Mouse (Mus musculus): ENCODE measurements around the gene Zfp414. TPM values are rescaled to one million over a fixed set of nuclear protein-coding genes. Genes with fewer than 3 reads are reported as not detected.
"Not testable (repeated sequence)": the region's sequence is repeated elsewhere in the genome, so short reads cannot be mapped to it uniquely, and the experiment has no call there.

Zfp414 gene
- 22.2 and 24.2 TPM in 2 replicates for polyA plus RNA-seq (2015; fragmentation: Nextera tagmentation; extraction: Ambion mirVana)

DNA sequence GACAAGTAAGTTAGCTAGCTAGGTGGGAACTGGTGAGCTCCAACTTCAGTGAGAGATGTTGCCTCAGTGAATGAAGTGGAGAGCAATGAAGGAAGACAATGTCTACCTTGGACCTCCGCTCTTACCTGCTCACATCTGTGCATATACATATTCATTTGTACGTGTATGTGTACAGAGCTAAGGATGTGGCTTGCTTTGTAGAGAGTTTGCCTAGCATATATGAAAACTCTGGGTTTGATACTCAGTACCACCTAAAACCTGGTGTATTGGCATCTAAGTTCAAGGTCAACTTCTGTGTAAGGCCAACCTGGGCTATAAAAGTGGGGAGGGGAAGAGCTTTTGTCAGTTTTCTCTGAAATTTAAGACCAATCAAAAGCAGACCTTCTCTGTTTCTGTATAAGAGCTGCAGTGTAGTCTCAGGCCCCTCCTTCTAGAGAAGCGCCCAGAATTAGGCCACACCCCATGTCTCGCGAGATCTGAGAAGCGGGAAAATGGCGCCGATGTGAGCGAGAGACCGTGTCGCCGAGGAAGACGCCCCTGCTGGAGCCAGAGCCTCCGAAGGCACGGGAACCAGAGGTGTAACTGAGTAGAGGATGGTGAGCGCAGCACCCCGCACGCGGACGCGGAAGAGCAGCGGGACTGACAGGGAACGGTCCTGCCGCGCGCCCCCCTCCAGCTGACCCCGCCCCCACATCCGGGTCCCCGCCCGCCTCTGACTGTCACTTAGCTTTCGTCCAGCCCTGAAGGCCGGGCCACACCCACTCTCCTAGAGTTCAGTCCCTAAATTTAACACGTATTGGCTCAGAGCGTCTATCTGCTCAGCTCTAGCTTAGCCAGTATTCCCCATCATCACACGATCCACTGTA is at the start of gene Zfp414:
TSS of gene Zfp414 (plus strand) at position 470 of the 866 bp plus-strand sequence.
- Histone ChIP-seq H3K27me3 (no peaks in the 10 kb centered on the region), H3K4me3 (replicated peaks) (peak within 1 kb of the TSS; percentile 70), H3K4me2 (peak within 1 kb of the TSS; percentile 91), H3K9ac (peak within 1 kb of the TSS; percentile 78), H3K27ac (peak within 1 kb of the TSS; percentile 95), H3K4me1 (replicated peaks) (peaks cover 33% of the 10 kb centered on the region), H3K36me3 (peaks cover 22% of the 10 kb centered on the region), H3K9me3 (replicated peaks) (no peaks in the 10 kb centered on the region)
- DNase-seq, result peak; percentile 91
- 2% methylated on average over 35 of the region's 35 CpGs for WGBS (ENCODE audit: insufficient replicate concordance)
- ATAC-seq (ENCODE audit: low read depth), result peak; percentile 98

DNA sequence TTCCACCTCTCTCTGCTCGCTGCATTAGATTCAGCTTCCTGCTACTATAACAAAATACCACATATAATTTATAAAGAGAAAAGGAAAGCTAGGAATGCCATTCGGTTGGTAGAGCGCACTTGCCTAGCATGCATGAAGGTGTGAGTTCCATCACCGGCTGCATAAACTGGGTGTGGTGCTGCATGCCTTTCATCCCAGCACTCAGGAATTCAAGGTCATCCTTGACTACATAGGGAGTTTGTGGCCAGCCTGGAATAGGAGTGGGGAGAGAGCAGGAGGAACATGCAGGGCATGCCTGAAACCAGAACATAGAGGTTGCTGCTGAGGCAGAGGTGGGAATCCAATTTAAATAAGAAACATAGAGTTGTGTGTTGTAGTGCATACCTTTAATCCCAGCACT is 44.8 kb upstream of the Zfp414 start:
- H3K9ac ChIP-seq, result no peak overlapping the region
- no peak for ATAC-seq (ENCODE audit: low read depth)

DNA sequence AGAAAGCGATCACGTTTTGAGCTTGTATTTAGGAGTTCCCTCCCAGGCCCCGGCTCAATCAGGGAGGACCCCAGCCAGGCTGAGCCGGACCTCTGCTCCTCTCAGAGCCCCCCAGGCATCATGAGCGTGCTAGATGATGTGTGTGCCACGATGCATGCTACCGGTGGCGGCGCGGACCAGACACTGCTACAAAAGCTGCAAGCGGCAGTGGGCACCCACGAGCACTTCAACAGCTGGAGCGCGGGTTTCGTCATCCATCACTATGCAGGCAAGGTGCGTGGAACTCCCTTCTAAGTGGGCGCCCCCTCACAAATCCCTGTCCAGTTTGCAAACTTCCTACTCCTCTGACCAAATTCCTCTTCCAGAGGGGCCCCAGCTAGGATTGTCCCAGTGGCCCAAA is 42.9 kb upstream of the Zfp414 start:
- H3K4me2 ChIP-seq, result no peak overlapping the region
- no peak for ATAC-seq (ENCODE audit: low read depth)

More for the DNA sequence above, 44.8 kb upstream of the Zfp414 start:
- H3K4me2 ChIP-seq, result no peak overlapping the region
- no peaks in the 10 kb centered on the region for H3K36me3 ChIP-seq
- no peak for DNase-seq
- H3K4me3 ChIP-seq (replicated peaks), result no peak overlapping the region
- no peaks in the 10 kb centered on the region for H3K27me3 ChIP-seq
- H3K27ac ChIP-seq, result no peak overlapping the region
- H3K4me1 ChIP-seq (replicated peaks), result no peaks in the 10 kb centered on the region
- no peaks in the 10 kb centered on the region for H3K9me3 ChIP-seq (replicated peaks)
- 79% methylated on average over 4 of the region's 4 CpGs for WGBS (ENCODE audit: insufficient replicate concordance)

DNA sequence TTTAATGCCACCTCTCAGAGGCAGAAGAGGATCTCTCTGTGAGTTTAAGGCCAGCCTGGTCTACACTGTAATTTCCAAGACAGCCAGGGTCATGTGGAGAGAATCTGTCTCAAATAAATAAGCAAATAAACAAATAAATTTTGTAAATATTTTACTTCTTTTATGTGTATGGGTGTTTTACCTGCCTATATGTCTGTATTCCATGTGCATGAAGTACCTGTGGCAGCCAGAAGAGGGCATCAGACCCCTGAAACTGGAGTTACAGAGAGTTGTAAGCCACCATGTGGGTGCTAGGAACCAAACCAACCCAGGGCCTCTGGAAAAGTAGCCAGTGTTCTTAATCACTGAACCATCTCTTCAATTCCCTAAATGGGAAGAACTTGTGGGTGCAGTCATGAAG is 31.6 kb upstream of the Zfp414 start:
- Histone ChIP-seq H3K4me3 (replicated peaks) (no peak overlapping the region), H3K27ac (no peak overlapping the region), H3K4me1 (replicated peaks) (no peaks in the 10 kb centered on the region), H3K9me3 (replicated peaks) (peaks cover 6% of the 10 kb centered on the region), H3K4me2 (no peak overlapping the region), H3K36me3 (0 out of 2 replicates have a peak, but pooled peaks cover 5% of the 10 kb centered on the region), H3K27me3 (no peaks in the 10 kb centered on the region), H3K9ac (no peak overlapping the region)
- ATAC-seq (ENCODE audit: low read depth), result no peak
- no peak for DNase-seq

More for the DNA sequence above, 42.9 kb upstream of the Zfp414 start:
- Histone ChIP-seq H3K4me3 (replicated peaks) (no peak overlapping the region), H3K9ac (no peak overlapping the region), H3K9me3 (replicated peaks) (no peaks in the 10 kb centered on the region), H3K4me1 (replicated peaks) (no peaks in the 10 kb centered on the region), H3K27me3 (no peaks in the 10 kb centered on the region), H3K36me3 (no peaks in the 10 kb centered on the region), H3K27ac (no peak overlapping the region)
- no peak for DNase-seq
- WGBS (ENCODE audit: insufficient replicate concordance), result 72% methylated on average over 17 of the region's 17 CpGs

DNA sequence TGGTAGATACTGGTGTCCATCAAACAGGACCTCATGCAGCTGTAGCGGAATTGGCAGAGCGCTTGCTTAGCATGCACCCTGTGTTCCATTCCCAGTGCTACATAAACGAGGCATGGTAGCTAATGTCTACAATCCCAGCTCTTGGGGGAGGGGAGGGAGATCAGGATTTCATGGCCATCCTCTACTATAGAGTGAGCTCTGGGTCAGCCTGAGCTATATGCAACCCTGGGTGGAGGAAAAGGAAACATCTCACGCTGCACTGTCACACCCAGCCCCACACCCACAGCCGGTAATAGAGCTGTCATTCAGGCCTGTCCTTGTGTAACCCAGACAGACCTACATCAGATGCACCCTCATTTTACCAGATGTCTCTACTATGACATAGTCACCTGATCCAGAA is 30.4 kb upstream of the Zfp414 start:
- no peak for DNase-seq
- WGBS (ENCODE audit: insufficient replicate concordance), result 79% methylated on average over 5 of the region's 5 CpGs

DNA sequence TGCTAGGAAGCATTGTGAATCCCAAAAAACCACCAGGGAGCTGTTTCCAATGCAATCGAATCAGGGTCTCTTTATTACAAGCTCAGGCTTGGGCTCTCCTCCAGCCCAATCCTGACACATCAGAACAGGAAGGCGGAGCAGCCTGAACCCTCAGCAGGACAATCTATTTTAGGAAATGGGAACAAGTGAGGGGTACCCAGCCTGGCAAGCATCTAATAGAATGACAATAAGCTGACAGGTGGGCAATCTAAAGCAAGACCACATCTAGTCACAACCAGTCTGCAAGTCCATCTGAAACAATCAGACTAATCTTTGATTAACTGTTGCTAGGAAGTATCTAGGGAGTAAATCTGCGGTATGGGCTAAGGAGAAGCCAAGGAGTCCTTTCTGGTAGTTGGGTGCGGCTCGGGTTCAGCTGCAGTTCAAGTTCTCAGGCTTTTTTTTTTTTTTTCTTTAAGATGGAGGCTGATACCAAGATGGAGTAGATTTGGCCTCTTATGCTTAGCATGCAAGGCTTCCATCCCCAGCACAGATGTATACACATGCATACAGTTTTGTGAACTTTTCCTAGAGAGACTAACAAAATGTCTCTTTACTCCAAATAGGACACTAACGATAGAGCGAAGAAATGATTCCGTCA is 28.9 kb upstream of the Zfp414 start:
- Histone ChIP-seq H3K9me3 (replicated peaks) (peaks cover 6% of the 10 kb centered on the region), H3K36me3 (0 out of 2 replicates have a peak, but pooled peaks cover 5% of the 10 kb centered on the region), H3K9ac (no peak overlapping the region), H3K27me3 (no peaks in the 10 kb centered on the region), H3K4me3 (replicated peaks) (no peak overlapping the region), H3K4me2 (no peak overlapping the region), H3K4me1 (replicated peaks) (peaks cover 4% of the 10 kb centered on the region; the same call in 1 of the 2 replicates), H3K27ac (no peak overlapping the region)
- no peak for ATAC-seq (ENCODE audit: low read depth)
- no peak for DNase-seq
- 80% methylated on average over 8 of the region's 8 CpGs for WGBS (ENCODE audit: insufficient replicate concordance)

More for the DNA sequence above, 30.4 kb upstream of the Zfp414 start:
- no peak overlapping the region for H3K4me3 ChIP-seq (replicated peaks)
- H3K36me3 ChIP-seq, result 0 out of 2 replicates have a peak, but pooled peaks cover 5% of the 10 kb centered on the region
- H3K4me1 ChIP-seq (replicated peaks), result no peaks in the 10 kb centered on the region
- no peak overlapping the region for H3K4me2 ChIP-seq
- ATAC-seq (ENCODE audit: low read depth), result no peak
- H3K27ac ChIP-seq, result no peak overlapping the region
- no peak overlapping the region for H3K9ac ChIP-seq
- H3K27me3 ChIP-seq, result no peaks in the 10 kb centered on the region
- H3K9me3 ChIP-seq (replicated peaks), result peaks cover 6% of the 10 kb centered on the region

DNA sequence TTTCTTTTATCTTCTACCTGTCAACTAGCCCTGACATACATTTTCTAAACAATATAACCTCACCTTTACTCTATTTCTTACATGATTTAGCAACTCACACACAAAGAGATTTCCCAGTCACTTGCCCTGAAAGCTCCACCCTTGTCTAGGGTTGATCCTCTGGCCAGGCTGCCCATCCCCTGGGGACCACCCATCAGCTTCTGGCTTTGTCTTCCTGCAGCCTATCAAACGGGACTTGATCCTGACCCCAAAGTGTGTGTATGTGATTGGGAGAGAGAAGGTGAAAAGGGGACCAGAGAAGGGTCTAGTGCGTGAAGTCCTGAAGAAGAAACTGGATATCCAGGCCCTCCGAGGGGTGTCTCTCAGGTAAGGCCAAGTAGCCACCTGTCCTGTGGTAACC is 28.1 kb upstream of the Zfp414 start:
- H3K27me3 ChIP-seq, result no peaks in the 10 kb centered on the region
- H3K36me3 ChIP-seq, result 0 out of 2 replicates have a peak, but pooled peaks cover 5% of the 10 kb centered on the region
- H3K4me2 ChIP-seq, result no peak overlapping the region
- H3K4me1 ChIP-seq (replicated peaks), result peaks cover 4% of the 10 kb centered on the region; the same call in 1 of the 2 replicates
- no peak overlapping the region for H3K4me3 ChIP-seq (replicated peaks)
- H3K27ac ChIP-seq, result no peak overlapping the region
- ATAC-seq (ENCODE audit: low read depth) (no peak), DNase-seq (no peak)
- H3K9ac ChIP-seq, result no peak overlapping the region
- peaks cover 6% of the 10 kb centered on the region for H3K9me3 ChIP-seq (replicated peaks)
- WGBS (ENCODE audit: insufficient replicate concordance), result 66% methylated on average over 3 of the region's 3 CpGs

DNA sequence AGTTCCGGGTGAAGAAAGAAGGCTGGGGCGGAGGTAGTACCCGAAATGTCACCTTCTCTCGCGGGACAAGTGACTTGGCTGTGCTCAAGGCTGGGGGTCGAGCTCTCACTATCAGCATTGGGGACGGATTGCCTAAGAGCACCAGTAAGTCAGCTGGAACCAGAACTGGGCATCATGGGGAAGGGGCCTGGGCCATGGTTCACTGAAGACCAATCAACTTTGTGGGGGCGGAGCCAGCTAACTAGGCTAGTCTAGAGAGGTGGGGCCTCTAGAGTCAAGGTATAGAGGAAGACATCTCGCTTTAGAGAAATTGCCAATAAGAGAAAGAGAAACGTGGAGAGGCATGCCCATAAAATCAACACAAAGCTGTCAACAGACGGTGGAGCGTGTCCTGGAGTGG is 26.9 kb upstream of the Zfp414 start:
- no peak overlapping the region for H3K4me2 ChIP-seq
- H3K4me3 ChIP-seq (replicated peaks), result no peak overlapping the region
- no peak overlapping the region for H3K27ac ChIP-seq
- no peak overlapping the region for H3K9ac ChIP-seq
- no peaks in the 10 kb centered on the region for H3K27me3 ChIP-seq
- ATAC-seq (ENCODE audit: low read depth), result no peak
- H3K9me3 ChIP-seq (replicated peaks), result peaks cover 6% of the 10 kb centered on the region
- peaks cover 16% of the 10 kb centered on the region for H3K4me1 ChIP-seq (replicated peaks)
- no peak for DNase-seq
- H3K36me3 ChIP-seq, result 0 out of 2 replicates have a peak, but pooled peaks cover 5% of the 10 kb centered on the region
- 77% methylated on average over 12 of the region's 12 CpGs for WGBS (ENCODE audit: insufficient replicate concordance)

DNA sequence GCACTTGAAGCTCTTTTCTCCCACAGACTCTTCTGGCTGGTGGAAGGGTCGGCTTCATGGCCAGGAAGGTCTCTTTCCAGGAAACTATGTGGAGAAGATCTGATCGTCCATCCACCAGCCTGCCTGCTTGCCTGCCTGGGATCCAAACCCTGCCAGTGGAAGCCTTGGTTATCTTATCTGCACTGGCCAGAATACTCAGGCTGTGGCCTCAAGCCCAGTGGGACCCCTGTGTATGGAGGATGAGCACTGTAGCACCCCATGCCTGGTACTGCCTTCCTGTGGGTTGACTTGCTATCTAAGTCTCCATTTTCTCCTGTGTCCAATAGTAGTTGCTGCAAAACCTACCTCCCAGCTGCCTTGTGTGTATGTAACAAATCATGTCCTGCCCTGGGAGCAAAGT is 21.6 kb upstream of the Zfp414 start:
- H3K36me3 ChIP-seq, result no peaks in the 10 kb centered on the region
- H3K4me1 ChIP-seq (replicated peaks), result peaks cover 30% of the 10 kb centered on the region
- peak overlapping the region; percentile 4; the same call in 1 of the 2 replicates for H3K27ac ChIP-seq
- peak; percentile 35 for DNase-seq
- H3K4me2 ChIP-seq, result 0 out of 2 replicates have a peak overlapping the region, but pooled peaks have one; percentile 20
- peak; percentile 91 for ATAC-seq (ENCODE audit: low read depth)
- H3K4me3 ChIP-seq (replicated peaks), result no peak overlapping the region
- no peaks in the 10 kb centered on the region for H3K27me3 ChIP-seq
- H3K9me3 ChIP-seq (replicated peaks), result no peaks in the 10 kb centered on the region
- 12% methylated on average over 2 of the region's 2 CpGs for whole genome bisulfite sequencing (ENCODE audit: insufficient replicate concordance)
- H3K9ac ChIP-seq, result peak overlapping the region; percentile 28; the same call in 1 of the 2 replicates

DNA sequence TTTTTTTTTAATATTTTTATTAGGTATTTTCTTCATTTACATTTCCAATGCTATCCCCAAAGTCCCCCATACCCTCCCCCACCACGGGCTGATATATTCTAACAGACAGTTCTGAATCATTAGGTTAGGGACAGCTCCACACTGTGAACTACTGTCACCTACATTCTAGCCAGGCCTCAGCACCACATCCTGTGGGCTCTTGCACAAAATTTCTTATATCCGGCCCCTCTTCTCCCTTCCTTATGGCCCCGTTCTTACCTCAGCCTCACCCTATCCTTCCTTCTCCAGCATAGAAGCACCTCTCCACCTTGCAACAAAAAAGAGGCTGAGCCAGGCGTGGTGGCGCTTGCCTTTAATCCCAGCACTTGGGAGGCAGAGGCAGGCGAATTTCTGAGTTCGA is 18.3 kb upstream of the Zfp414 start:
- H3K27ac ChIP-seq, result no peak overlapping the region
- DNase-seq, result no peak
- no peak overlapping the region for H3K9ac ChIP-seq
- H3K9me3 ChIP-seq (replicated peaks), result no peaks in the 10 kb centered on the region
- no peak overlapping the region for H3K4me3 ChIP-seq (replicated peaks)
- H3K27me3 ChIP-seq, result no peaks in the 10 kb centered on the region
- no peaks in the 10 kb centered on the region for H3K36me3 ChIP-seq
- H3K4me1 ChIP-seq (replicated peaks), result peaks cover 26% of the 10 kb centered on the region
- 71% methylated on average over 7 of the region's 7 CpGs for WGBS (ENCODE audit: insufficient replicate concordance)
- ATAC-seq (ENCODE audit: low read depth), result no peak
- H3K4me2 ChIP-seq, result no peak overlapping the region

DNA sequence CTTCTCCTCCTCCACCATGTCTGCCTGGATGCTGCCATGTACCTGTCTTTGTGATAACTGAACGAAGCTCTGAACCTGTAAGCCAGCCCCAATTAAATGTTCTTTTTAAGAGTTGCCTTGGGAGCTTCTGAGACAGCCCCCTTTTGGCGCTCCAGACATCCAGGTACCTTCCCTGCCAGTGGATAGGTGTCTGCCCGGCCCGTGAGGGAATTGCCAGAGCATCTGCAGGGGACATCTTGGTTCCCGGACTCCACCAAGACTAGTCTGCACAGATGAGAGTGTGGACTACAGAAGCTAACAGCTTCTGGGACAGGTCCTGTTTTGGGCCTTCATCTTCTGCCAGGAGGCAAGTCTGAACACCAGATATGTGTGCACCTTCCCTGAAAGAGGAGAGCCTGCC is 15.2 kb upstream of the Zfp414 start:
- not testable (repeated sequence) for ATAC-seq (ENCODE audit: low read depth); H3K36me3 ChIP-seq; H3K4me3 ChIP-seq (replicated peaks); H3K4me1 ChIP-seq (replicated peaks); H3K27ac ChIP-seq; H3K9ac ChIP-seq; H3K9me3 ChIP-seq (replicated peaks); H3K4me2 ChIP-seq; H3K27me3 ChIP-seq; DNase-seq
- 67% methylated on average over 5 of the region's 5 CpGs for WGBS (ENCODE audit: insufficient replicate concordance)

All from liver, embryonic 13.5 days (tissue).